Mouse (Mus musculus) cerebellum, adult 2 months (tissue): Measurements from ENCODE around the gene Ak2. TPM values are rescaled to one million over a fixed set of nuclear protein-coding genes. Genes with fewer than 3 reads are reported as not detected.

Experiments
- DNase-seq, 2 experiments: peaks; one replicate each; pipeline ENCODE4 v3.0.0; 2021
- H3K27ac ChIP-seq: fragments of 200-500 bp; 2 replicates; pipeline ENCODE4 v1.5.1; 2012; ENCODE audit warnings: low read length, control low read depth, inconsistent platforms; ENCODE audit not compliant: insufficient read depth
- H3K27me3 ChIP-seq: fragments of 200-500 bp; 2 replicates; pipeline ENCODE4 v1.6.1; 2012; ENCODE audit warnings: inconsistent platforms, mild to moderate bottlenecking, low read length, moderate library complexity; ENCODE audit not compliant: control insufficient read depth, insufficient read depth
- H3K4me1 ChIP-seq: fragments of 200-500 bp; 2 replicates; pipeline ENCODE4 v1.6.1; 2011; ENCODE audit warnings: low read length; ENCODE audit not compliant: control insufficient read depth, insufficient read depth
- H3K4me3 ChIP-seq: fragments of 200-500 bp; replicated peaks from 2 replicates; pipeline ENCODE3; 2011; ENCODE audit warnings: mild to moderate bottlenecking, low read depth, low read length, control low read depth; ENCODE audit not compliant: insufficient read depth
- CTCF ChIP-seq: fragments of 200-500 bp; IDR thresholded peaks from 2 replicates; pipeline ENCODE4 v1.5.1; 2011; ENCODE audit warnings: low read depth, mild to moderate bottlenecking, control low read depth, low read length, moderate library complexity, borderline replicate concordance; ENCODE audit not compliant: insufficient read depth
- POLR2A ChIP-seq: fragments of 200-500 bp; IDR thresholded peaks from 2 replicates; pipeline ENCODE4 v1.6.1; 2011; ENCODE audit warnings: low read length, control low read depth, borderline replicate concordance; ENCODE audit not compliant: insufficient read depth
- WGBS: fragments of 180-500 bp; shearing (Covaris S2); methylation state at CpG from one replicate; pipeline ENCODE4 v1.1.7; 2018; 5-methylcytosine and 5-hydroxymethylcytosine counted together
- polyA plus RNA-seq: library from polyadenylated mRNA; depleted of rRNA; stranded (reverse); fragments of >200 nt; gene quantifications from 2 replicates; pipeline ENCODE4 v1.2.3, GENCODE M21; 2012; rRNA removed

Ak2 gene
- polyA plus RNA-seq = 43.9 and 45.7 TPM in 2 replicates

DNA sequence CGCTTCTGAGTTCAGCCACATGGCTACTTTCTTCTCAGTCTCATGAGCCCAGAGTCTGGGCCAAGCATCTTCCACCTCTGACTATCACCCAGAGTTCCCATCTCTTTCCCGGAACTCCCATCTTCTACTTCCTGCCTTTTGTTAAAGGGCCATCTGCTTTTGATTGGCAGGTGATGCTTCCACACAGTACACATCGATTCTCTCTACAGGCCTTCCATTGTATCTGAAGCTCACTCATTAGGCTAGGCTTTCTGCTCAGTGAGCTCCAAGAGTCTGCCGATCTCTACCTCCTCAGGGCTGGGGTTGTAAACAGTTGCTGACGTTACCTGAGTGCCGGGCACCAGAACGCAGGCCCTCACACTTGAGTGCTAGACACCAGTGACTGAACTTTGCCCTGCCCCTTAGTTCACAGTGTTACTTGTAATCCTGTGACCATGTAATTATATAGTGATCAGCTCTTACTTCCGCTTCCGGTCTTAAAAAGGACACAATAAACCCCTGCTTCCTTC, at the start of gene Ak2:
Gene Ak2, plus strand, starts transcription at position 459 of the 509 bp plus-strand sequence.
- 92% methylated on average over 9 of the region's 9 CpGs for WGBS
- H3K4me1 ChIP-seq = peaks cover 9% of the 10 kb centered on the region
- no peak for DNase-seq
- H3K27me3 ChIP-seq = no peaks in the 10 kb centered on the region
- no peak within 1 kb of the TSS for H3K27ac ChIP-seq
- TF ChIP-seq POLR2A = no peak
- no peak for TF ChIP-seq CTCF
- H3K4me3 ChIP-seq = no peak within 1 kb of the TSS

DNA sequence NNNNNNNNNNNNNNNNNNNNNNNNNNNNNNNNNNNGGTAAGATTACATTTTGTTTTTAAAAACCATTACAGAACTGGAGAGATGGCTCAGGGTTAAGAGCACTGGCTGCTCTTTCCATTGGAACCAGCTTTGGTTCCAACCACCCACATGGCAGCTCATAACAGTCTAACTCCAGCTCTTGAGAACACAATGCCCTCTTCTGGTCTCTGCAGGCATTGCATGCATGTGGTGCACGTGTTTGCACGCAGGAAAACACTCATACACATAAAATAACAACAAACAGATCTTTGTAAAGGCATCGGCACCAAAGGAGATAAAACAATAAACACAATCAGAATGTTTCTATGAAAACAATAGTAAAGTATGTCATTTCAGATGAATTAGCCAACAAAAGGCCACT, 49.4 kb upstream of the Ak2 start:
- H3K27me3 ChIP-seq = no peaks in the 10 kb centered on the region
- no peak for DNase-seq
- H3K27ac ChIP-seq = no peak overlapping the region
- whole genome bisulfite sequencing = 63% methylated on average over 3 of the region's 3 CpGs
- TF ChIP-seq CTCF (peak; percentile 26; the same call in 1 of the 2 replicates), POLR2A (no peak)
- H3K4me3 ChIP-seq = no peak overlapping the region
- H3K4me1 ChIP-seq = peaks cover 1% of the 10 kb centered on the region

DNA sequence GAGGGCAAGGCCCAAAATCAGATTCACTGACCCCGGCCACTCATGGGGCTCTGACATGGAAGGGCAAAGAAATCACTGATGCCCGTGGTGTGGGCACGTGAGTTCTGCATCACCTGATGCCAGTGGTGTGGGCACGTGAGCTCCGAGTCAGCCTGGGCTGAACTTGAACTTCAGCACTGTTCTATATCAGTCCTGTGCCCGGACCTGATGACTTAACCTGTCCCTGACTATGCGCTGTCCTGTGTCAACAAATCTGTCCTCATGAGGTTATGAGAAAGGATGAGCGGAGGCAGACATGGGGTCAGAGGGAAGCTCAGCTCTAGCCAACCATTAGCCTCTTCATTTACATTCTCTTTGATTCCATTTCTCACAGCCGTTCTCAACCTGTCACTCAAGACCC, 45.0 kb upstream of the Ak2 start:
- TF ChIP-seq CTCF (no peak), POLR2A (no peak)
- Histone ChIP-seq H3K4me3 (no peak overlapping the region), H3K27ac (no peak overlapping the region), H3K4me1 (peaks cover 11% of the 10 kb centered on the region), H3K27me3 (no peaks in the 10 kb centered on the region)
- WGBS = 87% methylated on average over 9 of the region's 9 CpGs
- DNase-seq = no peak

- Histone ChIP-seq H3K27me3 (no peaks in the 10 kb centered on the region), H3K27ac (no peak overlapping the region), H3K4me1 (peaks cover 11% of the 10 kb centered on the region), H3K4me3 (no peak overlapping the region)
- no peak for TF ChIP-seq CTCF
- TF ChIP-seq POLR2A = no peak
- peak in 1 of 2 experiments; percentile 38 for DNase-seq
- 27% methylated on average over 18 of the region's 18 CpGs for WGBS
Measured at GRCm38 (mm10) chr4:128947326-128947933, 44.3 kb upstream of the Ak2 start.

- peak; percentile 43 to 61 for DNase-seq
- 25% methylated on average over 6 of the region's 6 CpGs for WGBS
Measured at GRCm38 (mm10) chr4:128948137-128948674, 43.6 kb upstream of the Ak2 start.

DNA sequence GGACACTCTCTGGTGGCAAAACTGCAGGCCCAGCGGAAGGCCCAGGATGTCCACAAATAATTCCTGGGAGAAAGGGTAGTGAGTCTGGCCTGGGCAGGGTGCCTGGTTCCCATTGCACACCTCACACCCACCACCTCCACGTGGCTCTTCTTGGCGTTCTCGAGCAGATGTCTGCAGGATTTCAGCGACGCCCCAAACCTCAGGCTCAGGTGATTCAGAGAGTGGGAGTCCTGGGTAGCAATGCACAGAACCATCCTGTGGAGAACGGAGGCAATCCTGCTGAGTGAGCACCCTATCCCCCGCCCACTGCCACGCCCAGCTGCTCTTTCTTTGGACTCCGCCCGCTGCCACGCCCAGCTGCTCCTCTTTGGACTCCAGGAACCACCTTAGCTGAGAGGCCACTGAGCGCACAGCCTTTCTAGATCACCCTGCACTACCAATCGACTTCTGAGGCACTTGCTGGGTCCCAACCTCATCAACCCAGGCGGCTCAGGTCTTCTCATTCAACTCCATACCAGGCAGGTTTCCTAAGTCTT, 42.2 kb upstream of the Ak2 start:
- whole genome bisulfite sequencing = 74% methylated on average over 15 of the region's 15 CpGs
- TF ChIP-seq POLR2A = no peak
- TF ChIP-seq CTCF = no peak
- Histone ChIP-seq H3K27ac (no peak overlapping the region), H3K4me1 (peaks cover 11% of the 10 kb centered on the region), H3K4me3 (no peak overlapping the region), H3K27me3 (no peaks in the 10 kb centered on the region)
- no peak for DNase-seq

More at GRCm38 (mm10) chr4:128948137-128948674, 43.6 kb upstream of the Ak2 start:
- H3K4me3 ChIP-seq = no peak overlapping the region
- peaks cover 11% of the 10 kb centered on the region for H3K4me1 ChIP-seq
- H3K27me3 ChIP-seq = no peaks in the 10 kb centered on the region
- TF ChIP-seq CTCF (peak; percentile 64; the same call in 1 of the 2 replicates), POLR2A (no peak)
- H3K27ac ChIP-seq = no peak overlapping the region

DNA sequence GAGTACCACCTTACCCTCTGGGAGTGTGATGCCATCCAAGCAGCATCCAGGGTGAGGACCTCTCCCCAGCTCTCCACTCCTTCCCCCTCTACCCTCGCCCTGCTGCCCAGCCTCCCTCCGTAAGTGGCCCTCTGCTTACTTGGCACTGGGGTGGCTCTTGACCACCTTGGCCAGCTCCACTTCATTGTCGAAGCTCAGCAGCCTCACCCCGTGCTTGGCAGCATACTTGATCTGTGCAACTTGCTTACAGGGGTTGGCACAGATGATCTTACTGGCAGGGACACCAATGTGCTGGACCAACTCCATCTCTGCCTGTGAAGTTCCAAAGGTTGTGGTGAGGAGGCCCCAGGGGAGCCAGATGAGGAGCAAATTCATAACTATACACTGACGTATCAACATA, 41.3 kb upstream of the Ak2 start:
- TF ChIP-seq CTCF = no peak
- no peak for TF ChIP-seq POLR2A
- DNase-seq = peak; percentile 34

GRCm38 (mm10) chr4:128953851-128954250, 37.9 kb upstream of the Ak2 start:
- no peak for TF ChIP-seq POLR2A
- TF ChIP-seq CTCF = no peak
- 81% methylated on average over 5 of the region's 5 CpGs for WGBS
- DNase-seq = no peak
- Histone ChIP-seq H3K27ac (no peak overlapping the region), H3K4me1 (peaks cover 11% of the 10 kb centered on the region), H3K27me3 (no peaks in the 10 kb centered on the region), H3K4me3 (no peak overlapping the region)

More for the DNA sequence above, 41.3 kb upstream of the Ak2 start:
- H3K27me3 ChIP-seq = no peaks in the 10 kb centered on the region
- peaks cover 11% of the 10 kb centered on the region for H3K4me1 ChIP-seq
- H3K27ac ChIP-seq = no peak overlapping the region
- WGBS = 31% methylated on average over 5 of the region's 5 CpGs
- H3K4me3 ChIP-seq = no peak overlapping the region
